Mouse (Mus musculus) kidney, adult 2 months (tissue): ENCODE results near the gene Zmiz1.

Experiments used
- CTCF ChIP-seq: fragments of 200-500 bp; conservative IDR thresholded peaks from 2 replicates; pipeline ENCODE4 v1.5.1; 2011; ENCODE audit warnings: low read depth, mild to moderate bottlenecking, control low read depth, low read length, moderate library complexity, mixed read lengths; ENCODE audit not compliant: insufficient read depth, insufficient read length
- POLR2A ChIP-seq: fragments of 200-500 bp; IDR thresholded peaks from one replicate; pipeline ENCODE4 v1.6.1; 2011; ENCODE audit warnings: low read depth, low read length, control low read depth

- TF ChIP-seq CTCF (no peak), POLR2A (no peak)
These were observed 41.6 kb downstream of the Zmiz1 start for GRCm38 (mm10) chr14:25500511-25501120.
